Mouse (Mus musculus) adrenal gland, postnatal 0 days (tissue): ENCODE measurements around the gene Tmprss3. TPM values are rescaled to one million over a fixed set of nuclear protein-coding genes. Genes with fewer than 3 reads are reported as not detected.

Experiments used
- polyA plus RNA-seq: library from polyadenylated mRNA; unstranded; fragments of >200 nt; fragmentation: Nextera tagmentation; extraction: Ambion mirVana; gene quantifications from 2 replicates; pipeline ENCODE4 v1.2.1, GENCODE M21; 2015

Gene Tmprss3
- polyA plus RNA-seq = not detected in 2 replicates

GRCm38 (mm10) chr17:31198877-31199276, at the start of gene Tmprss3:
TSS of gene Tmprss3 (minus strand) at chr17:31198977.

GRCm38 (mm10) chr17:31207771-31208334, 9.1 kb upstream of the Tmprss3 start, which contains the start of gene Ubash3a:
TSS of gene Ubash3a (plus strand) at chr17:31207873.

GRCm38 (mm10) chr17:31165127-31165526, 33.6 kb downstream of the Tmprss3 start, which contains the start of gene Tff1:
TSS of gene Tff1 (minus strand) at chr17:31165277.

GRCm38 (mm10) chr17:31144040-31145037, 54.4 kb downstream of the Tmprss3 start, which contains the start of gene Tff2:
TSS of gene Tff2 (minus strand) at chr17:31144282.

GRCm38 (mm10) chr17:31129452-31129851, 69.3 kb downstream of the Tmprss3 start, which contains the start of gene Tff3:
TSS of gene Tff3 (minus strand) at chr17:31129646.

Other genes starting within 250 kb of the Tmprss3 start
- gene Umodl1, start 244.3 kb downstream of the Tmprss3 start, polyA plus RNA-seq = not detected in 2 replicates
- gene Abcg1, start 141.3 kb downstream of the Tmprss3 start, polyA plus RNA-seq = 6.5 and 8.4 TPM in 2 replicates
- 18.3 and 43.0 TPM in 2 replicates for gene Tff3, start 69.3 kb downstream of the Tmprss3 start, polyA plus RNA-seq
- 2.1 TPM in 1 of 2 replicates, not detected in the other for gene Tff2, start 54.7 kb downstream of the Tmprss3 start, polyA plus RNA-seq
- 0.79 and 19.9 TPM in 2 replicates for gene Tff1, start 33.7 kb downstream of the Tmprss3 start, polyA plus RNA-seq
- gene Ubash3a, start 8.9 kb upstream of the Tmprss3 start, polyA plus RNA-seq = 0.49 and 0.86 TPM in 2 replicates
- gene Rsph1, start 78.4 kb upstream of the Tmprss3 start, polyA plus RNA-seq = 2.5 TPM in 2 replicates
- gene Slc37a1, start 87.8 kb upstream of the Tmprss3 start, polyA plus RNA-seq = 5.3 and 10.1 TPM in 2 replicates
- gene Pde9a, start 187.2 kb upstream of the Tmprss3 start, polyA plus RNA-seq = 6.5 and 14.8 TPM in 2 replicates